Comparison of ENCODE assay signal across 9 mouse cellular contexts in the genomic region with DNA sequence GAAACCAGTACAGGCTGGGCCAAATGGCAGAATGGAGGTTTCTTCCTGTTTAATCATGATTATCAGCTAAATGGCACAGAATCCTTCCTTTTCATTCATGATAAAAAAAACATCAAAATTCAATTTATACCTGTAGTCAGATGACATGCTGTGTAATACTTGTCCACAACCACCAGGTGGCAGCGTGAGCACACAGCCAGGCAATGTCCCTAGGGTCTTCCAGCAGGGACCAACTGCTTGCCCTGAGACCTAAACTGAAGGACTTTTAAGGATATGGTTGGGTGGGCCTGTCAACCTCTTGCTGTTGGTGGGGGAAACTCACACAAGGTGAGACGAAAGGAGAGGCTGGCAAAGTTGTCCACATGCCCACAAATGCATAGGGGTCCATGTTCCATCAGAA. TPM values are rescaled to one million over a fixed set of nuclear protein-coding genes. Genes with fewer than 3 reads are reported as not detected.
DNase-seq lines count a peak whose midpoint lies in the region; ATAC-seq and TF ChIP-seq lines count a peak whose summit lies in the region.
"Had no signal": no experiment of that assay in that cellular context is flagged by ENCODE, and none has a peak within 500 bp of the region (broad histone marks: within the 10 kb centered on the region; RNA-seq: fewer than 3 reads in every experiment).

No protein-coding gene starts in this region.

- no peaks in the 10 kb centered on the region for H3K4me1 ChIP-seq in lung, embryonic 14.5 days (ENCODE audit: insufficient read depth)

- no peak overlapping the region for H3K4me3 ChIP-seq in lung, embryonic 14.5 days (ENCODE audit: low read depth, low read length)

- peak; percentile 62 for DNase-seq in adrenal gland, postnatal 25 days
- DNase-seq in adrenal gland, postnatal 4 days (ENCODE audit: low spot score in 2 of 2) = no peak
- peak; percentile 42 to 47 for DNase-seq in left cerebral cortex, postnatal 14 days (ENCODE audit: low spot score in 2 of 2)
- DNase-seq in left cerebral cortex, adult 9 months (ENCODE audit: low spot score in 2 of 2) = no peak
- DNase-seq in heart, postnatal 4 days = peak; percentile 77
- peak; percentile 87 for DNase-seq in lung, embryonic 14.5 days
- DNase-seq in retina, embryonic 14.5 days (ENCODE audit: low spot score) = peak; percentile 88

- no peak overlapping the region for H3K4me2 ChIP-seq in lung, embryonic 14.5 days

- intact Hi-C loops in left cerebral cortex, postnatal 14 days (cut with DNase I) = loop anchor here (1.0 kb wide), 1 partner anchor 196 kb away; no protein-coding TSS in a partner anchor

- H3K9me3 ChIP-seq in lung, embryonic 14.5 days (ENCODE audit: low read depth, low read length) = no peaks in the 10 kb centered on the region

- WGBS in lung, embryonic 14.5 days = 8% methylated on average over 2 of the region's 2 CpGs

- H3K27ac ChIP-seq in lung, embryonic 14.5 days (ENCODE audit: low read depth) = no peak overlapping the region

- peak; percentile 60 for ATAC-seq in common myeloid progenitor, adult 5-6 weeks (replicated peaks; ENCODE audit: low read depth, poor library complexity, severe bottlenecking)
- no peak for ATAC-seq in lung, embryonic 14.5 days (ENCODE audit: insufficient read depth)
- ATAC-seq: Patski had no signal

- peaks cover 43% of the 10 kb centered on the region for H3K36me3 ChIP-seq in lung, embryonic 14.5 days (ENCODE audit: insufficient read depth)

- H3K27me3 ChIP-seq in lung, embryonic 14.5 days (ENCODE audit: insufficient read depth, low read length) = no peaks in the 10 kb centered on the region
- H3K27me3 ChIP-seq: Patski had no signal

- peak; percentile 99 for TF ChIP-seq CTCF in lung, embryonic 14.5 days (IDR thresholded peaks at IDR 0.05; ENCODE audit: low read depth)

- no peak overlapping the region for H3K9ac ChIP-seq in lung, embryonic 14.5 days

RNA-seq across cellular contexts. Expression of a gene that starts 12.3 kb away (rescaled TPM):
- total RNA-seq in adrenal gland, postnatal 25 days (2021) = 57.7 and 60.1 TPM in 2 replicates
- 10 to 100 TPM; 50.2 to 53.5 TPM for total RNA-seq in adrenal gland, postnatal 4 days (2021)
- total RNA-seq in left cerebral cortex, postnatal 14 days (2021) = 10 to 100 TPM; 35.3 to 39.1 TPM
- total RNA-seq in common myeloid progenitor, adult 5-6 weeks (2017) = 15.7 and 21.7 TPM in 2 replicates
- 10 to 100 TPM; 51.6 to 63.0 TPM for total RNA-seq in heart, postnatal 4 days (2021)
- 76.7 and 88.6 TPM in 2 replicates for polyA plus RNA-seq in lung, embryonic 14.5 days (2014; fragmentation: Nextera tagmentation; extraction: Ambion mirVana)

RNA-seq across cellular contexts. Expression of a gene that starts 12.5 kb away (rescaled TPM):
- total RNA-seq in adrenal gland, postnatal 25 days (2021) = 17.1 and 18.1 TPM in 2 replicates
- total RNA-seq in adrenal gland, postnatal 4 days (2021) = 10 to 100 TPM; 14.8 to 16.9 TPM
- total RNA-seq in left cerebral cortex, postnatal 14 days (2021) = 10 to 100 TPM; 18.4 to 18.7 TPM
- total RNA-seq in common myeloid progenitor, adult 5-6 weeks (2017) = 5.3 and 7.9 TPM in 2 replicates
- 1 to 10 TPM; 8.7 to 9.7 TPM for total RNA-seq in heart, postnatal 4 days (2021)
- polyA plus RNA-seq in lung, embryonic 14.5 days (2014; fragmentation: Nextera tagmentation; extraction: Ambion mirVana) = 13.4 and 17.1 TPM in 2 replicates

RNA-seq across cellular contexts. Expression of a gene that starts 24.4 kb away (rescaled TPM):
- total RNA-seq in adrenal gland, postnatal 25 days (2021) = 194 and 411 TPM in 2 replicates
- total RNA-seq in adrenal gland, postnatal 4 days (2021) = 100 to 1,000 TPM; 247 to 275 TPM
- 10 to 100 TPM; 29.5 to 41.7 TPM for total RNA-seq in left cerebral cortex, postnatal 14 days (2021)
- total RNA-seq in common myeloid progenitor, adult 5-6 weeks (2017) = 31.4 and 34.0 TPM in 2 replicates
- total RNA-seq in heart, postnatal 4 days (2021) = 10 to 100 TPM; 11.6 to 12.6 TPM
- 22.1 and 27.3 TPM in 2 replicates for polyA plus RNA-seq in lung, embryonic 14.5 days (2014; fragmentation: Nextera tagmentation; extraction: Ambion mirVana)

RNA-seq across cellular contexts. Expression of a gene that starts 40.1 kb away (rescaled TPM):
- total RNA-seq in adrenal gland, postnatal 25 days (2021) = 122 and 163 TPM in 2 replicates
- total RNA-seq in adrenal gland, postnatal 4 days (2021) = 100 to 1,000 TPM; 132 to 147 TPM
- 10 to 100 TPM; 94.9 to 95.2 TPM for total RNA-seq in left cerebral cortex, postnatal 14 days (2021)
- 49.5 and 55.3 TPM in 2 replicates for total RNA-seq in common myeloid progenitor, adult 5-6 weeks (2017)
- total RNA-seq in heart, postnatal 4 days (2021) = 100 to 1,000 TPM; 115 to 116 TPM
- polyA plus RNA-seq in lung, embryonic 14.5 days (2014; fragmentation: Nextera tagmentation; extraction: Ambion mirVana) = 77.2 and 83.9 TPM in 2 replicates

Comparison
In these comparisons a context has a peak if more than half of its experiments do, and no peak if none do; other contexts are left out.
1. DNase-seq: peak in adrenal gland, postnatal 25 days (single experiment), left cerebral cortex, postnatal 14 days (2 of 2), heart, postnatal 4 days (single experiment), lung, embryonic 14.5 days (single experiment) and retina, embryonic 14.5 days (single experiment); none in adrenal gland, postnatal 4 days (0 of 2) and left cerebral cortex, adult 9 months (0 of 2).